Mouse (Mus musculus) MEL (cell line): Measurements from ENCODE around the gene Csnk1e. TPM values are rescaled to one million over a fixed set of nuclear protein-coding genes. Genes with fewer than 3 reads are reported as not detected.
A peak's percentile ranks its signal among the peaks of the same experiment; 100 is the strongest.

Experiments used
- DNase-seq: peaks from one replicate; pipeline ENCODE4 v3.0.0; 2011; ENCODE audit warnings: low read depth, low spot score
- H3K27ac ChIP-seq: 2 replicates; pipeline ENCODE4 v1.5.1; 2012; ENCODE audit warnings: low read depth, mild to moderate bottlenecking, control low read depth, low read length, moderate library complexity; ENCODE audit not compliant: control insufficient read depth
- H3K27me3 ChIP-seq, 2 experiments: fragments of 150-350 bp in 1 of 2; sonication (generic) in 1 of 2; 2 replicates each; pipeline ENCODE4 v1.6.1; 2012; ENCODE audit warnings: low read length in 2 of 2, mild to moderate bottlenecking in 2 of 2, improper control_type of control experiment in 1 of 2, moderate library complexity in 1 of 2; ENCODE audit not compliant: insufficient read depth in 2 of 2, control insufficient read depth in 1 of 2
- H3K36me3 ChIP-seq, 2 experiments: 2 replicates each; pipeline ENCODE4 v1.6.1; 2012 to 2014; ENCODE audit warnings: low read length in 2 of 2, improper control_type of control experiment in 1 of 2, inconsistent platforms in 1 of 2, mild to moderate bottlenecking in 1 of 2; ENCODE audit not compliant: insufficient read depth in 2 of 2, control insufficient read depth in 1 of 2
- H3K4me1 ChIP-seq, 2 experiments: fragments of 150-350 bp in 1 of 2; sonication (generic) in 1 of 2; 2 replicates each; pipeline ENCODE4 v1.6.1; 2012; ENCODE audit warnings: low read length in 2 of 2, improper control_type of control experiment in 1 of 2, mild to moderate bottlenecking in 1 of 2; ENCODE audit not compliant: insufficient read depth in 2 of 2, control insufficient read depth in 1 of 2
- H3K4me3 ChIP-seq, 2 experiments: fragments of 150-350 bp in 1 of 2; sonication (generic) in 1 of 2; 2 replicates each; pipeline ENCODE4 v1.5.1; 2012; ENCODE audit warnings: low read depth in 2 of 2, low read length in 2 of 2, mild to moderate bottlenecking in 2 of 2, moderate library complexity in 2 of 2, control low read depth in 1 of 2, improper control_type of control experiment in 1 of 2; ENCODE audit not compliant: control insufficient read depth in 1 of 2, insufficient read depth in 1 of 2
- H3K79me2 ChIP-seq: 2 replicates; pipeline ENCODE4 v1.6.1; 2012; ENCODE audit warnings: mild to moderate bottlenecking, low read length, moderate library complexity; ENCODE audit not compliant: control insufficient read depth, poor library complexity, insufficient read depth
- H3K9ac ChIP-seq: 2 replicates; pipeline ENCODE4 v1.6.1; 2012; ENCODE audit warnings: low read depth, mild to moderate bottlenecking, control low read depth, low read length, moderate library complexity; ENCODE audit not compliant: control insufficient read depth, poor library complexity, severe bottlenecking
- H3K9me3 ChIP-seq: fragments of 150-350 bp; sonication (generic); replicated peaks from 2 replicates; pipeline ENCODE4 v1.6.1; 2012; ENCODE audit warnings: mild to moderate bottlenecking, low read length, improper control_type of control experiment, moderate library complexity; ENCODE audit not compliant: insufficient read depth
- BHLHE40 ChIP-seq: IDR thresholded peaks from 2 replicates; pipeline ENCODE4 v1.6.1; 2012; ENCODE audit warnings: low read depth, mild to moderate bottlenecking, inconsistent platforms, low read length, improper control_type of control experiment, borderline replicate concordance
- CHD2 ChIP-seq: IDR thresholded peaks from 2 replicates; pipeline ENCODE4 v1.6.1; 2011; ENCODE audit warnings: low read length, improper control_type of control experiment
- CTCF ChIP-seq, 3 experiments: IDR thresholded peaks in 2 of 3; conservative IDR thresholded peaks in 1 of 3; 2 replicates each; pipeline ENCODE4 v1.5.1; 2011 to 2012; ENCODE audit warnings: low read length in 3 of 3, low read depth in 2 of 3, mild to moderate bottlenecking in 2 of 3, improper control_type of control experiment in 1 of 3, inconsistent platforms in 1 of 3, mixed read lengths in 1 of 3, moderate library complexity in 1 of 3; ENCODE audit not compliant: control insufficient read depth in 1 of 3, insufficient read depth in 1 of 3, poor library complexity in 1 of 3, severe bottlenecking in 1 of 3
- E2F4 ChIP-seq: IDR thresholded peaks from 2 replicates; pipeline ENCODE4 v1.6.1; 2011; ENCODE audit warnings: low read depth, low read length, improper control_type of control experiment, borderline replicate concordance
- ELF1 ChIP-seq: IDR thresholded peaks from 2 replicates; pipeline ENCODE4 v1.6.1; 2014; ENCODE audit warnings: low read depth, mild to moderate bottlenecking, inconsistent platforms, low read length, improper control_type of control experiment, moderate library complexity
- EP300 ChIP-seq, 2 experiments: IDR thresholded peaks; 2 replicates each; pipeline ENCODE4 v1.6.1; 2011; ENCODE audit warnings: improper control_type of control experiment in 2 of 2, low read length in 2 of 2, low read depth in 1 of 2, mild to moderate bottlenecking in 1 of 2
- ETS1 ChIP-seq: IDR thresholded peaks from 2 replicates; pipeline ENCODE4 v1.6.1; 2012; ENCODE audit warnings: low read depth, mild to moderate bottlenecking, inconsistent platforms, low read length, improper control_type of control experiment, moderate library complexity
- GATA1 ChIP-seq: IDR thresholded peaks from 2 replicates; pipeline ENCODE4 v1.6.1; 2011; ENCODE audit warnings: low read depth, low read length, improper control_type of control experiment
- HCFC1 ChIP-seq: IDR thresholded peaks from 2 replicates; pipeline ENCODE4 v1.6.1; 2012; ENCODE audit warnings: low read depth, mild to moderate bottlenecking, inconsistent platforms, low read length, improper control_type of control experiment, moderate library complexity
- JUND ChIP-seq: IDR thresholded peaks from 2 replicates; pipeline ENCODE4 v1.6.1; 2011; ENCODE audit warnings: low read depth, mild to moderate bottlenecking, improper control_type of control experiment, low read length
- KAT2A ChIP-seq: conservative IDR thresholded peaks from 2 replicates; pipeline ENCODE4 v1.6.1; 2012; ENCODE audit warnings: low read depth, low read length, improper control_type of control experiment, inconsistent platforms
- MAFK ChIP-seq: IDR thresholded peaks from 2 replicates; pipeline ENCODE4 v1.6.1; 2011; ENCODE audit warnings: low read depth, mild to moderate bottlenecking, low read length, improper control_type of control experiment, borderline replicate concordance
- MAX ChIP-seq: IDR thresholded peaks from 2 replicates; pipeline ENCODE4 v1.6.1; 2011; ENCODE audit warnings: low read length, improper control_type of control experiment
- MAZ ChIP-seq: IDR thresholded peaks from 2 replicates; pipeline ENCODE4 v1.6.1; 2012; ENCODE audit warnings: low read depth, mild to moderate bottlenecking, inconsistent platforms, low read length, improper control_type of control experiment
- MEF2A ChIP-seq: IDR thresholded peaks from 2 replicates; pipeline ENCODE4 v1.6.1; 2014; ENCODE audit warnings: low read depth, mild to moderate bottlenecking, inconsistent platforms, low read length, improper control_type of control experiment; ENCODE audit not compliant: poor library complexity, insufficient replicate concordance, severe bottlenecking; ENCODE audit errors: extremely low read depth
- MXI1 ChIP-seq: IDR thresholded peaks from 2 replicates; pipeline ENCODE4 v1.6.1; 2011; ENCODE audit warnings: mild to moderate bottlenecking, low read depth, low read length, improper control_type of control experiment
- MYB ChIP-seq: IDR thresholded peaks from 2 replicates; pipeline ENCODE4 v1.6.1; 2011; ENCODE audit warnings: mild to moderate bottlenecking, low read depth, low read length, improper control_type of control experiment
- MYC ChIP-seq: IDR thresholded peaks from 2 replicates; pipeline ENCODE4 v1.6.1; 2011; ENCODE audit warnings: low read depth, mild to moderate bottlenecking, low read length, improper control_type of control experiment, moderate library complexity
- NELFE ChIP-seq: IDR thresholded peaks from 2 replicates; pipeline ENCODE4 v1.6.1; 2011; ENCODE audit warnings: low read depth, low read length, improper control_type of control experiment
- NRF1 ChIP-seq: IDR thresholded peaks from 2 replicates; pipeline ENCODE4 v1.6.1; 2014; ENCODE audit warnings: low read depth, mild to moderate bottlenecking, inconsistent platforms, low read length, improper control_type of control experiment, moderate library complexity; ENCODE audit not compliant: poor library complexity, insufficient read depth, severe bottlenecking
- POLR2A ChIP-seq, 2 experiments: IDR thresholded peaks; 2 replicates each; pipeline ENCODE4 v1.6.1; 2011 to 2012; ENCODE audit warnings: low read length in 2 of 2, mild to moderate bottlenecking in 2 of 2, control low read depth in 1 of 2, improper control_type of control experiment in 1 of 2, low read depth in 1 of 2, moderate library complexity in 1 of 2; ENCODE audit not compliant: control insufficient read depth in 1 of 2, insufficient read depth in 1 of 2, poor library complexity in 1 of 2
- POLR2AphosphoS2 ChIP-seq: IDR thresholded peaks from 2 replicates; pipeline ENCODE4 v1.6.1; 2011; ENCODE audit warnings: low read length, improper control_type of control experiment
- RAD21 ChIP-seq: IDR thresholded peaks from 2 replicates; pipeline ENCODE4 v1.6.1; 2011; ENCODE audit warnings: mild to moderate bottlenecking, low read depth, low read length, improper control_type of control experiment
- RCOR1 ChIP-seq: IDR thresholded peaks from 2 replicates; pipeline ENCODE4 v1.6.1; 2012; ENCODE audit warnings: low read depth, mild to moderate bottlenecking, inconsistent platforms, low read length, improper control_type of control experiment
- SMC3 ChIP-seq: IDR thresholded peaks from 2 replicates; pipeline ENCODE4 v1.6.1; 2011; ENCODE audit warnings: low read depth, low read length, improper control_type of control experiment
- TAL1 ChIP-seq: IDR thresholded peaks from 2 replicates; pipeline ENCODE4 v1.6.1; 2012; ENCODE audit warnings: mild to moderate bottlenecking, inconsistent platforms, low read length, moderate library complexity, mixed read lengths
- TBP ChIP-seq: IDR thresholded peaks from 2 replicates; pipeline ENCODE4 v1.8.0; 2011; ENCODE audit warnings: low read depth, low read length, improper control_type of control experiment
- TCF12 ChIP-seq: IDR thresholded peaks from 2 replicates; pipeline ENCODE4 v1.6.1; 2014; ENCODE audit warnings: low read depth, mild to moderate bottlenecking, inconsistent platforms, low read length, improper control_type of control experiment, moderate library complexity
- USF1 ChIP-seq: IDR thresholded peaks from 2 replicates; pipeline ENCODE4 v1.6.1; 2014; ENCODE audit warnings: low read depth, mild to moderate bottlenecking, inconsistent platforms, low read length, improper control_type of control experiment, moderate library complexity
- USF2 ChIP-seq, 2 experiments: IDR thresholded peaks; 2 replicates each; pipeline ENCODE4 v1.6.1; 2011 to 2012; ENCODE audit warnings: improper control_type of control experiment in 2 of 2, low read length in 2 of 2, borderline replicate concordance in 1 of 2, inconsistent platforms in 1 of 2, low read depth in 1 of 2, mild to moderate bottlenecking in 1 of 2; ENCODE audit not compliant: insufficient read depth in 1 of 2
- ZC3H11A ChIP-seq: IDR thresholded peaks from 2 replicates; pipeline ENCODE4 v1.6.1; 2012; ENCODE audit warnings: low read depth, mild to moderate bottlenecking, inconsistent platforms, low read length, improper control_type of control experiment
- ZKSCAN1 ChIP-seq: IDR thresholded peaks from 2 replicates; pipeline ENCODE4 v1.6.1; 2012; ENCODE audit warnings: low read depth, mild to moderate bottlenecking, inconsistent platforms, low read length, improper control_type of control experiment, moderate library complexity
- ZMIZ1 ChIP-seq: IDR thresholded peaks from 2 replicates; pipeline ENCODE4 v1.6.1; 2012; ENCODE audit warnings: low read depth, mild to moderate bottlenecking, inconsistent platforms, low read length, improper control_type of control experiment, moderate library complexity
- ZNF384 ChIP-seq: IDR thresholded peaks from 2 replicates; pipeline ENCODE4 v1.6.1; 2012; ENCODE audit warnings: low read depth, mild to moderate bottlenecking, inconsistent platforms, low read length, improper control_type of control experiment
- polyA plus RNA-seq, 2 experiments: library from polyadenylated mRNA; stranded (reverse) in 1 of 2; unstranded in 1 of 2; fragments of >175 nt in 1 of 2; fragments of >200 nt in 1 of 2; gene quantifications; 2 replicates each; pipeline versions ENCODE4 v1.2.1 to v1.2.4; 2012; ENCODE audit warnings: low replicate concordance in 2 of 2, low read depth in 1 of 2; ENCODE audit not compliant: insufficient read length in 2 of 2, insufficient read depth in 1 of 2, missing spikeins in 1 of 2
- total RNA-seq: library from RNA; depleted of rRNA; stranded (reverse); fragments of 300-350 nt; gene quantifications from 2 replicates; pipeline ENCODE4 v1.2.3, GENCODE M21; 2012

The Csnk1e gene
- total and polyA plus RNA-seq, 3 experiments: 28.5 to 58.1 TPM; not detected in 1

- DNase-seq: peak; percentile 85
- Histone ChIP-seq H3K27ac (peak overlapping the region; percentile 19), H3K9me3 (no peaks in the 10 kb centered on the region), H3K36me3 (0 out of 4 replicates have a peak, but pooled peaks cover 0 to 2% of the 10 kb centered on the region in 2 experiments), H3K79me2 (no peaks in the 10 kb centered on the region), H3K9ac (peak overlapping the region; percentile 51), H3K27me3 (no peaks in the 10 kb centered on the region), H3K4me1 (peaks cover 2 to 18% of the 10 kb centered on the region in 2 experiments; a peak in 3 of 4 replicates), H3K4me3 (peak overlapping the region; percentile 36 to 44)
- no peak for TF ChIP-seq ZC3H11A
- TF ChIP-seq USF2 (IDR thresholded peaks at IDR 0.05; ENCODE audit: borderline replicate concordance in 1 of 2, insufficient read depth in 1 of 2, low read depth in 1 of 2, low read length in 2 of 2): no peak
- TF ChIP-seq ETS1: no peak
- TF ChIP-seq MYB: no peak
- no peak for TF ChIP-seq SMC3
- TF ChIP-seq MAX: no peak
- no peak for TF ChIP-seq TAL1
- TF ChIP-seq RAD21: no peak
- peak; percentile 61 for TF ChIP-seq HCFC1
- TF ChIP-seq MAZ: 0 out of 2 replicates have a peak, but pooled peaks have one; percentile 41
- TF ChIP-seq RCOR1: 0 out of 2 replicates have a peak, but pooled peaks have one; percentile 11
- peak; percentile 58 for TF ChIP-seq ELF1
- no peak for TF ChIP-seq E2F4
- TF ChIP-seq MYC: no peak
- TF ChIP-seq POLR2AphosphoS2: no peak
- TF ChIP-seq MXI1: 0 out of 2 replicates have a peak, but pooled peaks have one; percentile 38
- TF ChIP-seq BHLHE40: no peak
- TF ChIP-seq CTCF (IDR thresholded peaks at IDR 0.05 in 2 of 3, conservative IDR thresholded peaks at IDR 0.05 in 1 of 3; ENCODE audit: control insufficient read depth in 1 of 3, insufficient read depth in 1 of 3, low read depth in 2 of 3, low read length in 3 of 3, poor library complexity in 1 of 3, severe bottlenecking in 1 of 3): no peak
- no peak for TF ChIP-seq NRF1
- no peak for TF ChIP-seq USF1
- TF ChIP-seq KAT2A: no peak
- TF ChIP-seq POLR2A (IDR thresholded peaks at IDR 0.05; ENCODE audit: control insufficient read depth in 1 of 2, insufficient read depth in 1 of 2, low read depth in 1 of 2, low read length in 2 of 2, poor library complexity in 1 of 2): peak; percentile 43 to 76; a peak in 2 of 4 replicates
- no peak for TF ChIP-seq ZNF384
- TF ChIP-seq ZMIZ1: 0 out of 2 replicates have a peak, but pooled peaks have one; percentile 45
- TF ChIP-seq TCF12: peak; percentile 31; the same call in 1 of the 2 replicates
- TF ChIP-seq JUND: no peak
- TF ChIP-seq TBP: 0 out of 2 replicates have a peak, but pooled peaks have one; percentile 62
- no peak; a peak in 1 of 4 replicates for TF ChIP-seq EP300 (IDR thresholded peaks at IDR 0.05; ENCODE audit: low read depth in 1 of 2, low read length in 2 of 2)
- no peak for TF ChIP-seq MEF2A
- no peak for TF ChIP-seq GATA1
- TF ChIP-seq CHD2: no peak
- TF ChIP-seq ZKSCAN1: no peak
- TF ChIP-seq NELFE: peak; percentile 49; the same call in 1 of the 2 replicates
- no peak for TF ChIP-seq MAFK
Measured at GRCm38 (mm10) chr15:79409077-79409573, 46.2 kb downstream of the Csnk1e start.
